Mouse (Mus musculus) embryo, embryonic 11.5 days (tissue): ENCODE measurements around the gene Grk2.
"Not testable (repeated sequence)": the region's sequence is repeated elsewhere in the genome, so short reads cannot be mapped to it uniquely, and the experiment has no call there.

Experiments used
- DNase-seq: peaks from one replicate; pipeline ENCODE4 v3.0.0-alpha.2; 2012; ENCODE audit warnings: low read depth, low spot score

The Grk2 gene

DNA sequence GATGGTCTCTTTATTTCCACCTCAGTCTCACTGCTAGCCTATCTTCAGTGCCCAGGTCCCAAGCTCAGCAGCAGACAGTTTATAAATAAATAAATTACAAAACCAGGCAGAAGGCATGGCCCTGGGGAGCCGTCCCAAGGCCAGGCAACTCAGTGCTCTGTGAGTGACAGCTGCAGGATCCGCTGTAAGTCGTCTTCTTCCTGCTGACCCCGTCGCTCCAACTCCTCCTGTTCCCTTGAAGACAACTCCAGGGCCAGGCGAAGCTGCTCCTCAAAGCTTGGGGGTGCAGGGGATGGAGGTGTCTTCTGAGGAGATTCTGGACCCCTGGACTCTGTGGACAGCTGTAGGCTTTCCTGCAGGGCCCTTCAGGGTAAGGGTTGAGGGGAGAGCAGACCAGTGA lies 35.8 kb downstream of the Grk2 start:
- DNase-seq, result no peak

- DNase-seq, result no peak
These were observed 37.3 kb downstream of the Grk2 start, which contains the start of gene Ssh3 for GRCm38 (mm10) chr19:4268566-4269361. Ssh3 (minus strand) TSS chr19:4269180.

DNA sequence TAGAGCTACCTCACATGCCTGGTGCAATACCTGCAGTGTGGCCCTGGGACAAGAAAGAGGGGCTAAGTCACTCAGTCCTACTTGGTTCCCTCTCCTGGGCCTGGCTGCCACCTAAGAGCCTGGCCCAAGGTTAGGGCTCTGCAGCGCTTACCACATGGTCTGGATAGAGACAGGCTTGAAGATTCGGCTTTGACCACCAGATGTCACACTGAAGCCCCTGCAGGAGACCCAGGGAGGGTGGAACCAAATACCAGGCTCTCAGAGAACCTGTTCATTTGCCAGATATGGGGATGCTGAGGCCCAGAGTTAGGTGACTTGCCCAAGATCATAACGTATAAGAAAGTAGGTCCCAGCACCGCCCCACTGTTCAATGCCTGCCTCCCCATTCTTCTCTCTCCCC lies 40.1 kb downstream of the Grk2 start:
- no peak for DNase-seq

DNA sequence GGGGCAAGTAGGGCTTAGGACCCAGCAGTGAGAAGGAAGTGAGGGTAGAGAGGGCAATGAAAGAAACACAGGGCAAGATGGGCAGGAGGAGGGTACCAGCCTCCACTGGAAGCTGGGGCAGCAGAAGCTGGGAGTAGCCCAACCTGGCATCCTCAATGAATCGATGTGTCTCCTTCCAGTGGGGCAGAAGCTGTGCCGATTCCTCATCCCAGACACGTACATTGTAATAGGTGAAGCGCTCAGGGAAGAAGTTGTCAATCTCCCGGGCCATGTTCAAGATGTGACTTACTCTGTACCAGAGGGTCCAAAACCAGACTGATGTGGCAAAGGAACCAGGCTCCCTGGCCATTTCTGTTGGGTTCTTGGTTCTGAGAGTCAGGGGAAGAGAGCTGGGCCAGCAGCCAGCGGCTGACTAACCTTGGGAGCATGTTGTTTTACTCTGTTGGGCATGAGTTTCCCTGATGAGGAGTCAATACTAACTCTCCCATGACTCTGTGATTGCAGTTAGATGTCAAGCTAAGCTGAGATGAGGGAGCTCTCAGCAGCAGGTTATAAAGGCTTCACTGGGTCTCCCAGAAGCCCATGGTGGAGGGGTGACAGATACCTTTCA lies 41.7 kb downstream of the Grk2 start:
- no peak for DNase-seq

GRCm38 (mm10) chr19:4263702-4264101 lies 42.3 kb downstream of the Grk2 start:
- no peak for DNase-seq

DNA sequence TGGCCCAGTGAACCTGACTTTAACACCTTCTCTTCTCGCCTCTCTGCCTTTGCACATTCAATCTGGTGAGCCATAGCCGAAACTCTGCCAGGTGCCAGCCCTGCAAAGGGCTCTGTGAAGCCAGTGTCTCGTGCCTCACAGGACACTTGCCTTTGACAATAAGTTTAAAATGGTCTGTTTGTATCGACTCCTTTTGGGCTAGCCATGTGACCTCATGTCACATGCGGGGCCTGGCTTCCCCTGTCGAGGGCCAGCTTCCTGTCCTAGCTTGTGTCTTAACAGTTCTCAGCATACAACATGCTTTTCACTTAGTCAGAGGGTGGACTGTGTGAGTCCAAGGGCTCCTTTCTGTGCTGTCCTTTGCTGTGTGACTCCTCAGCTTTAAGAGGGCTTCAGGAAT lies 43.3 kb downstream of the Grk2 start:
- no peak for DNase-seq

- DNase-seq, result no peak
These were observed 44.9 kb downstream of the Grk2 start for GRCm38 (mm10) chr19:4261038-4261698.

DNA sequence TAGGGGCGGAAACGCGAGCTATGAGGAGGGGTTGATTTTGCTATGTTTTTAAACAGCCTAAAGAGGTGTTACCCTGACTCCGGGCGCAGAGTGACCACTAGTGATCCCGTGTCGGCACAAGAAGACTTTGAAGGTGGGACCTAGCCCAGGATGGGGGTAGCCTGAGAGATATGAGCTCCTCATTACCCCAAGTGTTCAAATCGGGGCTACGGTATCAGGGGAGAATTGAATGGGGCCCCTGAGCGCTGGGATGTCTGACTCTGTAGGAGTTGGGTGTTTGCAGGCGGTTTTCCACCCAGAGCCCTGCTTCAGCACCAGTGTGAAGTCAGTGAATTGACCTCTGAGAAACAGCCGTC lies 48.1 kb downstream of the Grk2 start:
- no peak for DNase-seq

GRCm38 (mm10) chr19:4257216-4257896 lies 48.7 kb downstream of the Grk2 start:
- peak; percentile 94 for DNase-seq

GRCm38 (mm10) chr19:4255583-4256162 lies 50.3 kb downstream of the Grk2 start:
- no peak for DNase-seq

DNA sequence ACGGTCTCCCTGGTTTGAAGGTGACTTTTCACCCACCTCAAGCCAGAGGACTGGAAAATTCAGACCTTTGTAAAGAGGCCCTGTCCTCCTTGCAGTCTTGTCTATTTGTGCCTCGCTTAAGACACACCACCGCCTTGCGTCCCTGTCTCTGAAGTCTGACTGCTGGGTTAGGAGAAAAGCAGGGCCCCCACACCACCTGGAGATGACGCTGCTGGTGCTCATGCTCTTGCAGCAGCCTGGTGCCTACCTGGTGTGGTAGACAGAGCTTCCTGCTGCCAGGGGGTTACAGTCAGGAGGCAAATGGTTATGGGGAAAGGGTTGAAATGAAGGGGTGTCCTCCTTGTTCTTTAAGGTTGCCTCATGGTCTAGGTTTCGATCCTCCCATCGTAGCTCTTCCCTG lies 51.8 kb downstream of the Grk2 start:
- no peak for DNase-seq

DNA sequence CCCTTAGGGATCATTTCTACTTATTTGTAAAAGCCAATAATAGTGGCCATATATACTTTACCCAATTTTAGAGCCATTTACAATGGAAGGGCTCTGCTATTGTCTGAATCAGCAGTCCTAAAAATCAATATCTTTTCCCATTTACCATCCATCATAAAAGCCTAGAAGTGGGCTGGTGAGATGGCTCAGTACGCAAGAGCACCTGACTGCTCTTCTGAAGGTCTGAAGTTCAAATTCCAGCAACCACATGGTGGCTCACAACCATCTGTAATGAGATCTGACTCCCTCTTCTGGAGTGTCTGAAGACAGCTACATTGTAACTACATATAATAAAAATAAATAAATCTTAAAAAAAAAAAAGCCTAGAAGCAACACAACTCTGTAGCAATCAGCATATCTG lies 57.3 kb downstream of the Grk2 start:
- not testable (repeated sequence) for DNase-seq

- DNase-seq, result no peak
These were observed 59.0 kb downstream of the Grk2 start for GRCm38 (mm10) chr19:4247010-4247409.

- no peak for DNase-seq
These were observed 61.2 kb downstream of the Grk2 start for GRCm38 (mm10) chr19:4244775-4245174.

- no peak for DNase-seq
These were observed 63.6 kb downstream of the Grk2 start for GRCm38 (mm10) chr19:4242416-4242815.

DNA sequence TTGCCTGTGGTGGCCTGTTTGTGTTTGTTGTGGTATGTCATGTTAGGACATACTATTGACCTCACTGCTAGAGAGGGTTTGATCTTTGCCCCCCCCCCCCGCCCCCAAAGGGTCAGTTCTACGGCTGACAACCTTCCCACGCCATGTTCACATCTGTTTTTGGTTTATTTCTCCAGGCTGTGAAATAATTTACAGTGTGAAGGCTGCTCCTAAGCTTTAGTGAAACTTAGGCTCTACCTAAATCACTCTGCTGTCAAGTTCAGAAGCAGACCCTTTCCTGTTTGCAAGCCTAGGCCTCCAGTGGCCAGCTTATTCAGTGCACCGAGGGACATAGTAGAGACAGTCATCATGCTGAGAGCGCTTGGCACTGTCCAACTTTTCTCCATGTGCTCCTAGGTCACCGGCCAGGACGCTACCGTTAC lies 65.8 kb downstream of the Grk2 start:
- no peak for DNase-seq
